Mouse (Mus musculus) Patski (cell line): Measurements from ENCODE around the gene Olfr578. TPM values are rescaled to one million over a fixed set of nuclear protein-coding genes. Genes with fewer than 3 reads are reported as not detected.

ENCODE experiments used
- ATAC-seq: fragments of 100-300 bp; one replicate; pipeline ENCODE4 v1.8.0; 2021
- CTCF ChIA-PET: fragments of 350-600 bp; sonication (Branson Sonifier 250); formaldehyde crosslinking; loops from one replicate; lab custom pipeline; 2022; ENCODE audit warnings: inconsistent platforms; lab: Charles Lee
- POLR2A ChIA-PET: fragments of 350-600 bp; sonication (Branson Sonifier 250); formaldehyde crosslinking; loops from one replicate; lab custom pipeline; 2022; ENCODE audit warnings: antibody characterized with exemption, inconsistent platforms; lab: Charles Lee
- DNase-seq: peaks from one replicate; pipeline ENCODE4 v3.0.0-alpha.2; 2011; ENCODE audit warnings: low read depth, low spot score
- H3K27me3 ChIP-seq: fragments of 371-371 bp; one replicate; pipeline ENCODE4 v1.5.1; 2021
- CTCF ChIP-seq: fragments of 100-300 bp; IDR thresholded peaks from one replicate; pipeline ENCODE4 v1.5.1; 2021
- in situ Hi-C: fragments of 300-500 bp; cut with MboI; formaldehyde crosslinking; loops from 3 replicates; pipeline ENCODE4 v1.11.1; 2018; ENCODE audit warnings: low pct_unique_long_range_greater_than_20kb, mixed read lengths
- polyA plus RNA-seq: library from polyadenylated mRNA; unstranded; gene quantifications from one replicate; pipeline ENCODE4 v1.2.3, GENCODE M21; 2021

Olfr578 gene
- polyA plus RNA-seq: not detected

DNA sequence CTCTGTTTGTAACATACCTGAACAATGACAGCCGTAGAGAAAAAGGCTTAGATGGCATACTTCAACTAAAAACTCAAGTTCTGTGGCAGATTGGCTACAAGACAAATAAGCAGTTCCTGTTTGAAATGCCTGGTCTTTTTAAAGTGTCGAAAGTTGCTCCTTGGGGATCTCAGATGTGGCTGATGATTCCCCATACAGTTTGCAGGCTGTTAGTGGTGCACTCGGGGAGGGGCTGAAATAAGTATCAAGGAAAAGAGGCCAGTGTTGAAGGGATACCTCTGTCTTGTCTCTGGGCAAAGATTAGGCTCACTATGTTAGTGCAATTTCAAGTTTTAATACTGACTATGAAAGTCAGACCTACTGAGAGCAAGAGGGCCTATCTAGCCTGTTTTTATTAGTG is at the start of gene Olfr578:
Olfr578 (minus strand) TSS at position 101 of the 400 bp plus-strand sequence.
- ChIA-PET POLR2A (no interaction called here), CTCF (no interaction called here)
- H3K27me3 ChIP-seq: no peaks in the 10 kb centered on the region
- DNase-seq (no peak), ATAC-seq (no peak)
- in situ Hi-C loops: no loop called here
- no peak for TF ChIP-seq CTCF

DNA sequence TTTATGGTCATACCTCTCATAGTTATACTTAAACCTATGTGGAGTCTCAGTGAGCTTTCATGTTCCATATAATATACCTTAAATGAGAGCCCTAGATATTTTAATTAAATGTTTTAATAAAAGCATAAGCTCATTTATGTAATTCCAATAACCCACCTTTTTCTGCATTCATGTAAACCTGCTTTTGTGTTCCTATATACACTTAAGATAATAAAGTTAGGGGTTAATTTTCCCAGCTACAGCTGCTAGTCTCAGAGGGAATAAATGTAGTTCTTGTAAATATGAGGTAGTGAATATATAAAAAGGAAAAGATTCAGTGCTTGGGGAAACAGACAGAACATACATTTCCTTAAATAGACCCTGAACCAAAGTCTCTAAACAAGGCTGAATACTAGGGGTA is 48.6 kb upstream of the Olfr578 start, which contains the start of gene Olfr582:
Olfr582 (plus strand) TSS at position 301 of the 400 bp plus-strand sequence.
- CTCF ChIA-PET: no interaction called here
- POLR2A ChIA-PET: no interaction called here
- ATAC-seq: no peak

DNA sequence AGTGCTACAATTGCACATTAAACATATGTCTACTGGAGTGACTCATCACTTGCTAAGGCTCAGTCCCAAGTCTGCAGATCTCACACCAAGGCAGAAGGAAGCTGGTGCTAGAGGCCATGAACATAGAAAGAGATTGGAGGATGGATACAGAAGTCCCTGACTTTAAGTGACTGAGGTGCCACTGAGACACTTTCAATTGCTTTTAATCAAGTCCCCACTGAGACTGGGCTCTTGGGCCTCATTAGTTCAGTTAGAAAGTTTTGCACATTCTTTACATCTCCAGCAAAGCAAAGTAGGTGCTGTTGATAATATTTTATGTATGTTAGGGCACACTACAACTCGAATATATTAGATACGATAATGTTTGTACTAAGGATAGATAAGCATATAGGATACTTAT is 13.3 kb downstream of the Olfr578 start, which contains the start of gene Olfr577:
Olfr577 (minus strand) TSS at position 101 of the 400 bp plus-strand sequence.
- in situ Hi-C loops: no loop called here

More for the DNA sequence above, 48.6 kb upstream of the Olfr578 start, which contains the start of gene Olfr582:
- no peak for TF ChIP-seq CTCF
- H3K27me3 ChIP-seq: no peaks in the 10 kb centered on the region
- DNase-seq: no peak
- in situ Hi-C loops: no loop called here

DNA sequence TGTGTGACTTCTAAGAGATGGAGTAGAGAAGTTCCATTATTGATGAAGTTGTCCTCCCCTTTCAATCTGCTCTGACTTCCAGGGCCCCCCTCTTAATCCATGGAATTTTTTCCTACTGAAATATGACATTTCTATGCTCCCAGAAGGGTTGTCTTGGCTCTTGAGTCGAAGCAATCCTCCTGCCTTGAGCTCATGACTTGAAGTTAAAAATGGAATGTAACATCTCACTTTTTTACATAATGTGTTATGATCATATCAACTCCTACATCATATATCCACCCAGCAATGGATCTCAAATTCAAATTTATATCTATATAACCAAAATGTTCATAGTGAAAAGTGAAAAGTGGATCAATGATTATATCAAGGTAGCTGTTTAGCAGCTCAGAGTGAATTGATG is 14.7 kb downstream of the Olfr578 start:
- ATAC-seq (no peak), DNase-seq (no peak)
- CTCF ChIA-PET: no interaction called here
- POLR2A ChIA-PET: no interaction called here
- H3K27me3 ChIP-seq: no peaks in the 10 kb centered on the region
- no peak for TF ChIP-seq CTCF
- in situ Hi-C loops: no loop called here

More for the DNA sequence above, 13.3 kb downstream of the Olfr578 start, which contains the start of gene Olfr577:
- no peak for TF ChIP-seq CTCF
- CTCF ChIA-PET: no interaction called here
- H3K27me3 ChIP-seq: no peaks in the 10 kb centered on the region
- ATAC-seq: no peak
- DNase-seq: no peak
- POLR2A ChIA-PET: no interaction called here

DNA sequence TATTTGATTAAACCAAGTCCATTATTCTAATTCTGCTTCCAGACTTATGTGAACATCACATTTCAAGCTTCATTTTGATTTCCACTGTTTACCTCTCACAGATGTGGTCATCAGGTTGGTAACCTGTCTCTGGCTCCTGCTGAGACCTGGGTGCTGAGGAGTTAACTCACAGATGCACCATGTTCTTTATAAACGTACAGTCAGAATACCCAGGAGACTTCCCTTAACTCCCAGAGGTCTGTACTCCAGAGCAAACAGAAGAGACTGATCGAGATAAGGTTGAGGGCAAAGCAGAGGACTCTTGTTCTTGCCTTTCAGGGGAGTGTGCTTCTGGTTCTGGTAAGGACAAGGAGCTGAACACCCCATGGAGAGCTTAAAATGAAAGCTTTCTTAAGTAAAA is 26.8 kb downstream of the Olfr578 start, which contains the start of gene Olfr576:
Olfr576 (plus strand) TSS at position 301 of the 400 bp plus-strand sequence.
- ATAC-seq (no peak), DNase-seq (no peak)
- no peak for TF ChIP-seq CTCF
- in situ Hi-C loops: no loop called here
- POLR2A ChIA-PET: no interaction called here
- CTCF ChIA-PET: no interaction called here
- H3K27me3 ChIP-seq: peaks cover 6% of the 10 kb centered on the region

DNA sequence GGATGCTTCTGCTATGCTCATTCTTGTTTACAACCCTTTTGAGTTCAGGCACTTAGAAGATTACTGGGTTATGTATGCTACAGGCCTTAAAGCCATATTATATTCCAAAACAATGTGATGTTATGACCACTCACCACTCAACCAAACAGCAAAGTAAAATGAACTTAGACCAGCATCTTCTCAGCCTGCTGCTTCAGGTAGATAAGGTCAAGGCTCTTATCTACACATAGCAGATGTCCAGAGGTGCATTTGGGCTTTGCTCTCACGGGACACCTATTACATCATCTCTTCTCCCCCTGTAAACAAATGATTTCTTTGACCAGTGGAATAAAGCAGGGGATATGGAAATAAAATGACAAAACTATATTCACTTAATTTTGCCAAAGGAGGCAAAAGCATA is 30.5 kb downstream of the Olfr578 start, which contains the start of gene Olfr575:
Olfr575 (minus strand) TSS at position 183 of the 400 bp plus-strand sequence.
- DNase-seq: no peak
- ChIA-PET POLR2A (no interaction called here), CTCF (no interaction called here)
- TF ChIP-seq CTCF: no peak
- H3K27me3 ChIP-seq: no peaks in the 10 kb centered on the region
- in situ Hi-C loops: no loop called here
- ATAC-seq: no peak

DNA sequence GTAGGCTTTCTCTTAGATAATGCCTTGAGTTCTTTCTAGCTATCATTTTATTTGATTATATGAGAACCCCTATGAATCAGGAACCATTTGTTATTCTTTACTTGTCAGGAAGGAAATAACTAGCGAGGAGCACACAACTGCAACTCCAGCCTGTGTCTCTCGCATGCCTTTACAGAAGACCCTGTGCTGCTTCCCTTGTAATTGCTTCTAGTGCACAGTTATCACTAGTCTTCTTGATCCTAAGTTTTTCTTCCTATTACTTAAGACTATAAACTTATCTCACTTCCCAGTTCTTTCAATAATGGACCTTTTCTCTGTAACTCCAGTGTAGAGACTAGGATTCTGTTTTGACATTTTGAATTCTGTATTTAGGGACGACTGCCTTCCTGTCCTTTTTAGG is 31.0 kb downstream of the Olfr578 start:
- in situ Hi-C loops: no loop called here
- TF ChIP-seq CTCF: no peak
- POLR2A ChIA-PET: no interaction called here
- H3K27me3 ChIP-seq: no peaks in the 10 kb centered on the region
- ATAC-seq (no peak), DNase-seq (no peak)
- CTCF ChIA-PET: no interaction called here

DNA sequence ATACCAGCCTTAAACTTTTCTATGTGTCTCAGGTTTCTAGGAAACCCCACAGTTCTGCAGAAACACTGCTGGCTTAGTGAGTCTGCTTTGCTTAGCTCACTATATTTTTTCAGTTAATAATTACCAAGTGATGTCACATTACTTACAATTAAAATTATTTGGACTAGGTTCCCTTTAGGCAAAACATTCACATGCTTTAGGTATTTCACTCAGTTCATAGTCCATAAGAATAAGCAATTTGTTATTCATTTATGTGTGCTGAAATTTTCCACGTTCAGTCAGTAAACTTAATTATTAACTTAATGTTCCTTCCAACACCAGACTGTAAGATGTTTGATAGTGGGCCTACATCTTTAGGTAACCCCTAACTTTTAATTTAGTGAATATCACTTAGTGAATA is 38.4 kb downstream of the Olfr578 start:
- ChIA-PET CTCF (no interaction called here), POLR2A (no interaction called here)
- no peak for ATAC-seq
- in situ Hi-C loops: no loop called here
- TF ChIP-seq CTCF: no peak
- DNase-seq: no peak
- H3K27me3 ChIP-seq: no peaks in the 10 kb centered on the region

DNA sequence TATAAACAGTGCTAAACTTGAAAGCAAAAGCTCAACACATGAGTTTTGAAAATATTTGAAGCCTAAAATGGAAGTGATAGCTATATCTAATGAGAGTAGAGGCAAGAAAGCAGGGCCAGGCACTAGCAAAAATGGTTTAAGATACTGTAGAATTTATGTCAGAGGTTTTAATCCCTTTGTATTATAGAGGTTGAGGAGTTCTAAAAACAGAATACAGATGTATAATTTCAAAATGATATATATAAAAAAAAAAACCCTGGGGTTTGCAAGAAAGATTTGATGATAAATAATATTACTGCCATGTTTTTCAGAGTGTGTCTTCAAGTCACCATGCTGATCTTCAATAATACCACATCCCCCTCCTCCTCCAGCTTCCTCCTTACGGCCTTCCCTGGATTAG is 41.0 kb downstream of the Olfr578 start, which contains the start of gene Olfr574:
Olfr574 (plus strand) TSS at position 301 of the 400 bp plus-strand sequence.
- CTCF ChIA-PET: no interaction called here

DNA sequence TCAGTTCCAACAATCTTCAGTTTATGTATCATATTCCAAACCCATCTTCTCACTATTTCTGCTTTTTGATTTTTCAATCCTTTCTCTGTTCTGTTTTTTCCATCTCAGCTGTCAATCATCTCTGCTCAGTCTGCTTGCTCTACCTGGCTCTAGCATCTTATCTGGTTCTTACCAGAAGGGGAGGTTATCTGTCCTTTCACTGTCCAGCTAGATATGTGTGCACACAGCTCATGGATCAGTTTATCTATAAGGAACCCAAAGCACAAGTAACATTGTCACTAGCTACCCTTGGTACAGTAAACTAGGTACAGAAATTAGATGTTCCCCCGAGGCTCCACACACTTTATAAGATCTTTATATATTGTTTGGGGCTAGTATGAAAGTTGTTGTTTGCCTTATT is 45.7 kb downstream of the Olfr578 start:
- DNase-seq (no peak), ATAC-seq (no peak)
- CTCF ChIA-PET: no interaction called here
- POLR2A ChIA-PET: no interaction called here
- no peaks in the 10 kb centered on the region for H3K27me3 ChIP-seq
- in situ Hi-C loops: no loop called here
- TF ChIP-seq CTCF: no peak

More for the DNA sequence above, 41.0 kb downstream of the Olfr578 start, which contains the start of gene Olfr574:
- DNase-seq (no peak), ATAC-seq (no peak)
- TF ChIP-seq CTCF: no peak
- H3K27me3 ChIP-seq: no peaks in the 10 kb centered on the region
- in situ Hi-C loops: no loop called here
- POLR2A ChIA-PET: no interaction called here

DNA sequence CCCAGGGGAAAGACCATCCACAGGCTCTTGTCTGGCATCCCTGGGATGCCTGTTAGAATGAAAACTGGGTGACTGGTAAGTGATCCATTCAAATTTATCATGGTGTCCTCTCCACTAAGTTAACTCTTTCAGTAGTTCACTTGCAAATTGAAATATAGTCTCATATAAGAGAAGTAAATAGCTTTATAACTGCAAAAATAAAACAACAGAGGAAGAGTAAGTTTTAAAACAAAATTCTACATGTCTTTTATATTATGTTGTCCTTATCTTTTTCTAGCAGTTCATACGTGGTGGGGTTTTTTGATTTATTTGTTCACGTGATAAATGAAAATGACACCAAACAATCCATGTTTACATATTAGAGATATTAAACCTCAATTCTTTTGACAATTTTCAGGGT is 46.6 kb downstream of the Olfr578 start, which contains the start of gene Olfr573-ps1:
Olfr573-ps1 (minus strand) TSS at position 101 of the 400 bp plus-strand sequence.
- ChIA-PET CTCF (no interaction called here), POLR2A (no interaction called here)
- ATAC-seq: no peak
- H3K27me3 ChIP-seq: no peaks in the 10 kb centered on the region
- no peak for TF ChIP-seq CTCF
- DNase-seq: no peak
- in situ Hi-C loops: no loop called here

Other genes starting within 250 kb of the Olfr578 start
- gene Olfr560, start 230.0 kb downstream of the Olfr578 start, polyA plus RNA-seq: not detected
- not detected for gene Olfr78, start 229.9 kb downstream of the Olfr578 start, polyA plus RNA-seq
- not detected for gene Olfr561, start 218.1 kb downstream of the Olfr578 start, polyA plus RNA-seq
- not detected for gene Olfr564, start 185.8 kb downstream of the Olfr578 start, polyA plus RNA-seq
- gene Olfr566, start 130.6 kb downstream of the Olfr578 start, polyA plus RNA-seq: not detected
- not detected for gene Olfr568, start 112.2 kb downstream of the Olfr578 start, polyA plus RNA-seq
- gene Olfr569, start 98.4 kb downstream of the Olfr578 start, polyA plus RNA-seq: not detected
- not detected for gene Olfr570, start 94.7 kb downstream of the Olfr578 start, polyA plus RNA-seq
- not detected for gene Olfr571, start 71.8 kb downstream of the Olfr578 start, polyA plus RNA-seq
- not detected for gene Olfr572, start 64.9 kb downstream of the Olfr578 start, polyA plus RNA-seq
- gene Olfr573-ps1, start 46.7 kb downstream of the Olfr578 start, polyA plus RNA-seq: not detected
- gene Olfr574, start 40.9 kb downstream of the Olfr578 start, polyA plus RNA-seq: not detected
- not detected for gene Olfr575, start 30.5 kb downstream of the Olfr578 start, polyA plus RNA-seq
- gene Olfr576, start 26.7 kb downstream of the Olfr578 start, polyA plus RNA-seq: not detected
- not detected for gene Olfr577, start 13.4 kb downstream of the Olfr578 start, polyA plus RNA-seq
- gene Olfr582, start 48.7 kb upstream of the Olfr578 start, polyA plus RNA-seq: not detected
- gene Olfr583, start 62.0 kb upstream of the Olfr578 start, polyA plus RNA-seq: not detected
- not detected for gene Olfr584, start 92.6 kb upstream of the Olfr578 start, polyA plus RNA-seq
- not detected for gene Olfr585, start 108.4 kb upstream of the Olfr578 start, polyA plus RNA-seq
- not detected for gene Olfr586, start 136.3 kb upstream of the Olfr578 start, polyA plus RNA-seq
- not detected for gene Olfr588-ps1, start 151.6 kb upstream of the Olfr578 start, polyA plus RNA-seq
- gene Olfr589, start 167.0 kb upstream of the Olfr578 start, polyA plus RNA-seq: not detected
- not detected for gene Olfr591, start 189.0 kb upstream of the Olfr578 start, polyA plus RNA-seq
- not detected for gene Olfr592, start 195.5 kb upstream of the Olfr578 start, polyA plus RNA-seq
- not detected for gene Olfr593, start 222.5 kb upstream of the Olfr578 start, polyA plus RNA-seq
- gene Olfr594, start 227.7 kb upstream of the Olfr578 start, polyA plus RNA-seq: not detected